Mouse (Mus musculus): ENCODE measurements around the gene Rmdn2. TPM values are rescaled to one million over a fixed set of nuclear protein-coding genes. Genes with fewer than 3 reads are reported as not detected.

Gene Rmdn2
- 31.4 and 33.6 TPM in 2 replicates for polyA plus RNA-seq (2015; fragmentation: Nextera tagmentation; extraction: Ambion mirVana)

DNA sequence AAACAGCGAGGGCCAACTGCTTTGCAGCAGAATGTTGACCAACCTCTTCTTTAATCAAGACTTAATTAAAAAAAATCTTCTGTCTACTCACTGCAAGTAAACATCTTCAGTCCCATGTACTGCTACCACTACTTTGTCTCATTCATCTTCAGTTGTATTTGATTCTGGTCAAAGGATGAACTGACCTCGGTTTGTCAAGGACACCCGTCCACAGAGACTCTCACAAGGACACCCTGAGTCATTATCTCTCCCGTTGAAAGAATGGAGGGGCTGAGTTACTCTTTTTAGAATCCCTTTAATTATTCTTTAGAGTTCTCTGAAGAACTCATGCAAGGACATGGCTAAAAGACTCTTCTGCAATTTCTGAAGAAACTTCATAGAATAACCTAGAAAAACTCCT lies at the start of gene Rmdn2:
Rmdn2 (plus strand) TSS at position 319 of the 400 bp plus-strand sequence.
- Histone ChIP-seq H3K4me2 (ENCODE audit: low read depth, low read length) (peak within 1 kb of the TSS; percentile 39; the same call in 1 of the 2 replicates), H3K27me3 (ENCODE audit: control insufficient read depth, insufficient read depth, low read depth, low read length) (no peaks in the 10 kb centered on the region), H3K9ac (ENCODE audit: low read length) (no peak within 1 kb of the TSS), H3K9me3 (ENCODE audit: control insufficient read depth, low read length) (no peaks in the 10 kb centered on the region), H3K27ac (ENCODE audit: low read length) (peak within 1 kb of the TSS; percentile 96), H3K4me3 (ENCODE audit: low read length) (no peak within 1 kb of the TSS), H3K4me1 (replicated peaks; ENCODE audit: control insufficient read depth, insufficient read depth, low read length) (0 out of 2 replicates have a peak, but pooled peaks cover 2% of the 10 kb centered on the region), H3K36me3 (ENCODE audit: control insufficient read depth, insufficient read depth, low read length) (no peaks in the 10 kb centered on the region)
- 76% methylated on average over 4 of the region's 4 CpGs for WGBS
- ATAC-seq (ENCODE audit: low read depth) = no peak

DNA sequence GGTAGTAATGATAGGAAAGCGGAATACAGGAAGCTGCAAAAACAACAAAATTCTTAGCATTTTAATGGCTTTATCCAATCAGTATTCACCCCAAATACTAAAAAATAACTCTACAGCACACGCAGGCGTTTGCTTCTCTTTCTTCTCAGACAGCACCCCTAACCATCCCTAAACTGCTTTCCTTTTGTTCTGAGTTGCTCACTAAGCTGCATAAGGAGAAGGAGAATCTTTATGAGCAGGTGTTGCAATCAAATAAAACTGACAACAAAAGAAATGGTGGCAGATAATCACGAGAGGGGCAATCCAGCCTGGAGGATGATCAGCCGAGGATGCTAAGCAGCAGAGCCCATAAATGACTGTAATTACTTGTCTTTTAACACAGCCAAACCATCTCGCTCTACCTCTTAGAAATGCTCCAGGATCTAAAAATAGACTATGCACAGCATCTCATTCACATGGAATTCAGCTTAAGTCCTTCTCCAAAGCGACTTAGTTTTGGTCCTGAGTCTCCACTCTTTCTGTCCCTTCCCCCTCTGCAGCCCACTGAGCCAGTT lies 48.5 kb upstream of the Rmdn2 start:
- Histone ChIP-seq H3K27ac (ENCODE audit: low read length) (peak overlapping the region; percentile 27), H3K9me3 (ENCODE audit: control insufficient read depth, low read length) (peaks cover 16% of the 10 kb centered on the region), H3K4me3 (ENCODE audit: low read length) (no peak overlapping the region), H3K27me3 (ENCODE audit: control insufficient read depth, insufficient read depth, low read depth, low read length) (no peaks in the 10 kb centered on the region), H3K4me1 (replicated peaks; ENCODE audit: control insufficient read depth, insufficient read depth, low read length) (peaks cover 26% of the 10 kb centered on the region), H3K36me3 (ENCODE audit: control insufficient read depth, insufficient read depth, low read length) (no peaks in the 10 kb centered on the region), H3K4me2 (ENCODE audit: low read depth, low read length) (no peak overlapping the region), H3K9ac (ENCODE audit: low read length) (no peak overlapping the region)
- 58% methylated on average over 7 of the region's 7 CpGs for WGBS
- ATAC-seq (ENCODE audit: low read depth) = no peak

DNA sequence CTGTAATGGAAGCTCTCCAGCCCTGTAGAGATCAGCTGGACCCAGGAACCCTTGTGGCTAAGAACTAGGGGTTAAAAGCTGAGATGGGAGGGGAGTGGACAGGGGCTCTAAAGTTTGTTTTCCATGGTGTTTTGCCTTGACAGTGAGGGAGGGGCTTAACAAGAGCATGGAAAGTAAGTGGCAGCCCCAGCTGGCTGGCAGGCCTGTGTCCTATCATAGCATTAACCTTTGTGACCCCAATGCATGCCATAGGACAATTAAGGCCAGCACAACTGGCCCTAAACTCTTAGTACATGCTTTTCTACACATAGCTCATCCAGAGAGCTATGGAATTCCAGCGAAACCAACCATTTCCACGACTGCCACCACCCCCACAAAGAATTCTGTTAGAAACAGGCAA lies 47.9 kb upstream of the Rmdn2 start:
- peaks cover 16% of the 10 kb centered on the region for H3K9me3 ChIP-seq (ENCODE audit: control insufficient read depth, low read length)
- H3K4me3 ChIP-seq (ENCODE audit: low read length) = no peak overlapping the region
- H3K4me1 ChIP-seq (replicated peaks; ENCODE audit: control insufficient read depth, insufficient read depth, low read length) = peaks cover 26% of the 10 kb centered on the region
- H3K27ac ChIP-seq (ENCODE audit: low read length) = peak overlapping the region; percentile 27
- H3K27me3 ChIP-seq (ENCODE audit: control insufficient read depth, insufficient read depth, low read depth, low read length) = no peaks in the 10 kb centered on the region
- no peak overlapping the region for H3K9ac ChIP-seq (ENCODE audit: low read length)
- ATAC-seq (ENCODE audit: low read depth) = no peak
- no peak overlapping the region for H3K4me2 ChIP-seq (ENCODE audit: low read depth, low read length)
- H3K36me3 ChIP-seq (ENCODE audit: control insufficient read depth, insufficient read depth, low read length) = no peaks in the 10 kb centered on the region
- WGBS = 45% methylated on average over 2 of the region's 2 CpGs

DNA sequence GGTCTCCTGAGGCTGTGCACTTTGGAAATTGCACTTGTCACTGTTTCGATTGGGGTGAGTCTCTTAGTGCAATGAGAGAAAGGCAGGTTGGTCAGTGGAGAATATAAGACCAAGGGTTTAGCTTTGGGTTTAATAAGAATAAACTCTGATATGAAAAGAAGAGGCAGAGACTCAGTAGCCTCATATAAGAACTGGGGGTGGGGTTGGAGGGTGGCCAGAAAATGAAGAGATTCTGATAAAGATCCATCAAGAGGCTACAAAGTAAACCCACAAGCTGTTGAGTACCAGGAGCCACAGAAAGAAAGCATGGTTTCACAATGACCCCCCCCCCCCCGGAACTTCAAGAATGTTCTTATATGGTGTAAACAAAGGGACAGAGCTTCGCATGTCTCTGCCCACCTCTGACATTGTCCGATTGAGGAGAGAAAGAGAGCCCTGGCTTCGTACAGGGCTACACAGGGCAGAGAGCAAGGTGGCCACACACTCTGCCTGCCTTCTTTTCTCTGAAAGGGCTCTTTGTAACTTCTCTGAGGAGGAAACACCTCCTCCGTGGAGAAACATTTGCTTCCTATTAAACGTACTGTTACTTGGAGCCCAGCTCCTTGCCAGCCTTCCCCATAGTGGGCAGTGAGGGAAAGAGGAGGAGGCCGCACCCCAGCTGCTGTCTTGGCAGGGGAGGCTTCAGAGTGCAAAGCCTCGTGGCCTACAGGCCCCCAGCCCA lies 46.3 kb upstream of the Rmdn2 start:
- WGBS = 15% methylated on average over 9 of the region's 9 CpGs
- H3K27me3 ChIP-seq (ENCODE audit: control insufficient read depth, insufficient read depth, low read depth, low read length) = no peaks in the 10 kb centered on the region
- H3K4me2 ChIP-seq (ENCODE audit: low read depth, low read length) = no peak overlapping the region
- H3K9me3 ChIP-seq (ENCODE audit: control insufficient read depth, low read length) = peaks cover 6% of the 10 kb centered on the region
- no peak overlapping the region for H3K9ac ChIP-seq (ENCODE audit: low read length)
- no peaks in the 10 kb centered on the region for H3K36me3 ChIP-seq (ENCODE audit: control insufficient read depth, insufficient read depth, low read length)
- H3K4me1 ChIP-seq (replicated peaks; ENCODE audit: control insufficient read depth, insufficient read depth, low read length) = peaks cover 26% of the 10 kb centered on the region
- peak; percentile 92 for ATAC-seq (ENCODE audit: low read depth)
- peak overlapping the region; percentile 82 for H3K27ac ChIP-seq (ENCODE audit: low read length)
- H3K4me3 ChIP-seq (ENCODE audit: low read length) = no peak overlapping the region

DNA sequence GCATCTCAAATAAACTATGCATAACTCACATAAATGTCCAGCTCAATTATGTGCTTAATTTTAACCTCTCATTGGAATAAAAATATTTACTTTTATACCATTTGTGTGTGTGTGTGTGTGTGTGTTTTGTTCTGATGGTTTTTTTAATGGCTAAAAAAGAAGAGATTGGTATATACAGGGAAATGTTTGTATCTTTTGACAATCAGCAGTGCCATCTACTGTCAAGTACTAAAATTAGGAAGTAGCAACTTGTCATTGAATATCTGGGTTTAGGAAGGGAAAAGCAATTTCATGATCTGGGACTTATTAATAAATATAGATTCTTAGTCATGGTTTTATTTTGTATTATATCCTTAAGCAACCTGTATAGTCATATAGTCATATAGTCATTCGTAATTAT lies 43.3 kb upstream of the Rmdn2 start:
- ATAC-seq (ENCODE audit: low read depth) = no peak
- no peak overlapping the region for H3K4me2 ChIP-seq (ENCODE audit: low read depth, low read length)
- H3K27me3 ChIP-seq (ENCODE audit: control insufficient read depth, insufficient read depth, low read depth, low read length) = no peaks in the 10 kb centered on the region
- WGBS = 84% methylated on average over 1 of the region's 1 CpGs
- H3K9ac ChIP-seq (ENCODE audit: low read length) = no peak overlapping the region
- H3K4me3 ChIP-seq (ENCODE audit: low read length) = no peak overlapping the region
- no peaks in the 10 kb centered on the region for H3K36me3 ChIP-seq (ENCODE audit: control insufficient read depth, insufficient read depth, low read length)
- H3K4me1 ChIP-seq (replicated peaks; ENCODE audit: control insufficient read depth, insufficient read depth, low read length) = peaks cover 24% of the 10 kb centered on the region
- no peak overlapping the region for H3K27ac ChIP-seq (ENCODE audit: low read length)
- no peaks in the 10 kb centered on the region for H3K9me3 ChIP-seq (ENCODE audit: control insufficient read depth, low read length)

DNA sequence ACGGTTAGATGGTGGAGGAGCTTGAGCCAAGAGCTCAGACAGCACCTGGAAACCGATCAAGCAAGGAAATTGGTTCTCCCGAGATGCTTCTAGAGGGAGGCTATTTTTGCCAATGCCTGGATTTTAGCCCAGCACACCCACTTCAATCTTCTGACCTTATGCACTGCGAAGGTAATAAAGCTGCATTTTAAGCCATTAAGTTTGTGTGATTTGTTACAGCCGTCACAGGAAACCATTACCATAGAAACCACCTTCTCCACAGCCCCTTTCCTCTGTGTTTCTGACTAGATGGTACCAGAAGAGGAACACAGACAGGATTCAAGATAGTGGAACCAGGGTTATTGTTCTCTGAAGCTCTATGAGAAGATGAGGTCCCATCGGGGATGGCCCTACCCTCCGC lies 33.3 kb upstream of the Rmdn2 start:
- 63% methylated on average over 7 of the region's 7 CpGs for WGBS
- H3K4me1 ChIP-seq (replicated peaks; ENCODE audit: control insufficient read depth, insufficient read depth, low read length) = peaks cover 2% of the 10 kb centered on the region; the same call in 1 of the 2 replicates
- H3K4me2 ChIP-seq (ENCODE audit: low read depth, low read length) = no peak overlapping the region
- H3K9ac ChIP-seq (ENCODE audit: low read length) = no peak overlapping the region
- no peak overlapping the region for H3K27ac ChIP-seq (ENCODE audit: low read length)
- H3K9me3 ChIP-seq (ENCODE audit: control insufficient read depth, low read length) = no peaks in the 10 kb centered on the region
- H3K27me3 ChIP-seq (ENCODE audit: control insufficient read depth, insufficient read depth, low read depth, low read length) = no peaks in the 10 kb centered on the region
- no peak for ATAC-seq (ENCODE audit: low read depth)
- H3K36me3 ChIP-seq (ENCODE audit: control insufficient read depth, insufficient read depth, low read length) = no peaks in the 10 kb centered on the region
- H3K4me3 ChIP-seq (ENCODE audit: low read length) = no peak overlapping the region

DNA sequence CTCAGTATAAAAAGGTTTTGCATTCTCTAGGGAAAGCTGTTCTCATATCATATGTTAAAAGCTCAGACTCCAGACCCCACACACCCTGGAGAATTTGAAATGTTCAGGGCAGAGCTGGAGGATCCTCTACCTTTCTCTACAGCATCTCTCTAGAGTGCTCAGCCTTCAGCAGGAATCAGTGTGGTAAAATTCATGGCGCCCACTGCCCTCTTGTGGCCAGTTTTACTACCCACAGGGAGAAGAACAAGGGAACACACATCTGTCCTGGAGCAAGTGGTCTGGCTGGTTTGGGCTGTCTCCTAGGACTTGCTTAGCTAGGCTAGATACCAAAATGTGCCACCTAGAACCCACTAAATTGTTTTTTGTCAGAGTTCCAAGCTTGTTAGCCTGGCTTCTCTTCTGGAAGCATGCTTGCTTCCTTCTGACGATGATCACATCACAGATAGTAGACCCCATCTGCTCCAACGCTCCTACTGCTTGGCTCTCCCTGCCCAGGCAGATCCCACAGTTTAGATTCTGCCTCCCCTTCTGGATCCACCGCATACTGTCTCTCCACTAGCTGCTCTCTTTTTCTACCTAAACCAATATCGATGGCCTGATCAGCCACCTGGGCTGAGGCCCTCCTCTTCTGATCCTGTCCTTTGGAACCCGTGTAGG lies 31.3 kb upstream of the Rmdn2 start:
- peak; percentile 85 for ATAC-seq (ENCODE audit: low read depth)
- 61% methylated on average over 6 of the region's 6 CpGs for WGBS
- H3K36me3 ChIP-seq (ENCODE audit: control insufficient read depth, insufficient read depth, low read length) = no peaks in the 10 kb centered on the region

DNA sequence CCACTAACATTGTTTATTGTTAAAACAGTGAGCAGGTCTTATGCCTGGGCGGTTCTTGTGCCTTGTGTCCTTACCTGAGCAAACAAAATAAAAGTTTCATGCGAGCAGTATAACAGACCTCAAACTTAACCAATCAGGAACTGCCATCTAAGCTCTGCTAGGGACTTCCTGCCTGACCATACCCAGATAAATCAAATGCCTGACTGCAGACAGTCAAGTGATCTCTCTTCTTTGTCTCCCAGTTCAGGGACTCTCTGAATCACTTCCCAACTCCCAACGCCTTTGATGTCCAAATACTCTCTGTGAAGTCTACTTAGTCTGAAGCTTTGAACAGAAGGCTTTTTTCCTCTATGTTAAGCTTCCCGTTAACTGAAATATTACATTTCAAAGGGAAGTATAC lies 28.2 kb upstream of the Rmdn2 start:
- Histone ChIP-seq H3K27me3 (ENCODE audit: control insufficient read depth, insufficient read depth, low read depth, low read length) (no peaks in the 10 kb centered on the region), H3K4me1 (replicated peaks; ENCODE audit: control insufficient read depth, insufficient read depth, low read length) (no peaks in the 10 kb centered on the region), H3K4me3 (ENCODE audit: low read length) (no peak overlapping the region), H3K4me2 (ENCODE audit: low read depth, low read length) (no peak overlapping the region), H3K36me3 (ENCODE audit: control insufficient read depth, insufficient read depth, low read length) (no peaks in the 10 kb centered on the region), H3K9me3 (ENCODE audit: control insufficient read depth, low read length) (no peaks in the 10 kb centered on the region), H3K27ac (ENCODE audit: low read length) (no peak overlapping the region), H3K9ac (ENCODE audit: low read length) (no peak overlapping the region)
- 36% methylated on average over 4 of the region's 4 CpGs for WGBS
- ATAC-seq (ENCODE audit: low read depth) = no peak

More for the DNA sequence above, 31.3 kb upstream of the Rmdn2 start:
- Histone ChIP-seq H3K9ac (ENCODE audit: low read length) (no peak overlapping the region), H3K27ac (ENCODE audit: low read length) (no peak overlapping the region), H3K4me2 (ENCODE audit: low read depth, low read length) (no peak overlapping the region), H3K9me3 (ENCODE audit: control insufficient read depth, low read length) (no peaks in the 10 kb centered on the region), H3K27me3 (ENCODE audit: control insufficient read depth, insufficient read depth, low read depth, low read length) (no peaks in the 10 kb centered on the region), H3K4me3 (ENCODE audit: low read length) (no peak overlapping the region), H3K4me1 (replicated peaks; ENCODE audit: control insufficient read depth, insufficient read depth, low read length) (peaks cover 2% of the 10 kb centered on the region; the same call in 1 of the 2 replicates)

DNA sequence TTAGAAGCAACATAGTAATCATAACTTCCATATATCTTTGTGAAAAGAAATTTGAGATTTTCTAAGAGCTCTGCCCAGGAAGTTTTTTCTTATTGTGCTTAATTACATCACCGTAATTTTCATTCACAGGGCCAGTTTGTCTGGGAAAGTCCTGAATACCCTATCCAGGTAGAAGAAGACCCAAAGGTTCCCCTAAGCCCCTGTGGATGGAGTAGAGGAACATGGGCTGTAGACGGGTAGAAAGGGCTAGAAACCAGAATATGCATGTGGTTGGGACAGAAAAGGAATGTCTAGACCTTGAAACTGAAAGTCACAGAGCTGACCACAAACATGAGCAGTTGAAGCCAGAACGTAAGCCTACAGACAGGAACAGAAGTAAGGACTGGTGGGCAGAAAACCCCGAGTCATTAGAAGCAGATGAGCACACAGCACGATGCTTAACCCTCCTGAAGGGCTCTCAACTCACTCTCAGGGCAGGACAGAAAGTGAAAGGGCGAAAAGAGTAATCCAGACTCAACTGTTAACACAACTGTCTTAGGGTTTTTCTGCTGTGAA lies 27.3 kb upstream of the Rmdn2 start:
- Histone ChIP-seq H3K4me3 (ENCODE audit: low read length) (no peak overlapping the region), H3K27ac (ENCODE audit: low read length) (no peak overlapping the region), H3K27me3 (ENCODE audit: control insufficient read depth, insufficient read depth, low read depth, low read length) (no peaks in the 10 kb centered on the region), H3K4me1 (replicated peaks; ENCODE audit: control insufficient read depth, insufficient read depth, low read length) (no peaks in the 10 kb centered on the region), H3K36me3 (ENCODE audit: control insufficient read depth, insufficient read depth, low read length) (no peaks in the 10 kb centered on the region), H3K9ac (ENCODE audit: low read length) (no peak overlapping the region), H3K4me2 (ENCODE audit: low read depth, low read length) (no peak overlapping the region), H3K9me3 (ENCODE audit: control insufficient read depth, low read length) (no peaks in the 10 kb centered on the region)
- WGBS = 61% methylated on average over 6 of the region's 6 CpGs
- no peak for ATAC-seq (ENCODE audit: low read depth)

All from lung, embryonic 16.5 days (tissue).